Mouse (Mus musculus): Measurements from ENCODE around the gene Calm5.
"Not testable (repeated sequence)": the region's sequence is repeated elsewhere in the genome, so short reads cannot be mapped to it uniquely, and the experiment has no call there.

GRCm38 (mm10) chr13:3833644-3834043, 20.3 kb upstream of the Calm5 start:
- TF ChIP-seq POLR2A (IDR thresholded peaks at IDR 0.05; ENCODE audit: low read depth, low read length); CTCF (IDR thresholded peaks at IDR 0.05; ENCODE audit: extremely low read depth, insufficient read length, insufficient replicate concordance, low read depth, low read length): not testable (repeated sequence)
